Mouse (Mus musculus): ENCODE results near the gene Slc16a11. TPM values are rescaled to one million over a fixed set of nuclear protein-coding genes. Genes with fewer than 3 reads are reported as not detected.

Slc16a11 gene
- polyA plus RNA-seq, 1 experiment from 2014 or later = 3.6 TPM

DNA sequence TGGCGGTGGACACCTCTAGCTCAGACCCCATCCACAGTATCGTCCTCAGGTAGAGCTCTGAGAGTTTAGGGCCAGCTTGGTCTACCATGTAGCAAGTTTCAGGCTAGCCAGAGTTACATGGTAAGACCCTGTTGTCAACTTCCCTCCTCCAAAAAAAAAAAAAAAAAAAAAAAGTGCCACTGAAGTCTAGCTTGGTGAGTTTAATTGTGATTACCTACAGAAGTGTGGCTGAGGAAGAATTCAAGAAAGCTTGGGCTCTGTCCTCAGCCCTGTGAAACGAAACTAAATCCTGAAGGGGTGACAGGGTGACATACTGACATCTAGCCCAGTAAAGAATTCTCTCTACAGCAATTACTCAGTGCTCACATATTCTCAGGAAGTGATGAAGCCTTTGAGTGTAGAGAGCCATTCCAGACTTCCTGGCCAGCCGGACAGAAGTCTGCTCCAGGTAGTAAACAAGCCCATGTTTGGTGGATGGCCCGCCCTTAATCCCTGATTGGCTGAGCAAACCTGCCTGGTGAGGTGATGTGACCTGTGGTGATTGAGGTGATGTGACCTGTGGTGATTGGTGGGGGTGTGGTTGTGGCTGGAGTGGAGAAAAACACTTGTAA, 3.7 kb upstream of the Slc16a11 start:
- ATAC-seq = no peak
- no peak overlapping the region for H3K4me3 ChIP-seq (ENCODE audit: low read depth, low read length)
- no peak for TF ChIP-seq CTCF (IDR thresholded peaks at IDR 0.05; ENCODE audit: low read depth)
- H3K9me3 ChIP-seq (ENCODE audit: control insufficient read depth) = no peaks in the 10 kb centered on the region
- no peak overlapping the region for H3K4me2 ChIP-seq (replicated peaks; ENCODE audit: low read depth)
- no peak overlapping the region for H3K27ac ChIP-seq (ENCODE audit: low read depth, low read length)
- no peaks in the 10 kb centered on the region for H3K36me3 ChIP-seq (ENCODE audit: control insufficient read depth, insufficient read depth)
- H3K4me1 ChIP-seq (replicated peaks; ENCODE audit: control insufficient read depth, insufficient read depth, low read length) = no peaks in the 10 kb centered on the region
- no peak overlapping the region for H3K9ac ChIP-seq (ENCODE audit: low read depth, low read length)
- H3K27me3 ChIP-seq (replicated peaks; ENCODE audit: control insufficient read depth, insufficient read depth, low read length) = 0 out of 2 replicates have a peak, but pooled peaks cover under 1% of the 10 kb centered on the region
- 61% methylated on average over 5 of the region's 5 CpGs for WGBS

DNA sequence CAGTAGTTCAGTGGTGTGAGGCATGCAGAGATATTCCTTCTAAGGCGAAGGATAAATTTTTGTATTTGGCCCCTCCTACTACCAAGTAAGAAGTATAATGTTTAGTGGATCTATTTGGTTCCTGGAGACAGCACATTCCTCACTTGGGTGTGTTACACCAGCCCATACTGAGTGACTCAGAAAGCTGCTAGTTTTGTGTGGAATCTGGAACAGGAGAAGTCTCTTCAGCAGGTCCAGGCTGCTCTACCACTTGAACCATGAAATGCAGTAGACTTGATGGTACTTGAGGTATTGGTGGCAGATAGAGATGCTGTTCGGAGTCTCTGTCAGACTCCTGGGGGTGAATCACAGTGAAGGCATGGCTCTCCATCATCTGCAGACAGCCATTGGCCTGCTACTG, 1.9 kb upstream of the Slc16a11 start:
- no peak overlapping the region for H3K4me3 ChIP-seq (ENCODE audit: low read depth, low read length)
- 0 out of 2 replicates have a peak, but pooled peaks cover 7% of the 10 kb centered on the region for H3K4me1 ChIP-seq (replicated peaks; ENCODE audit: control insufficient read depth, insufficient read depth, low read length)
- 87% methylated on average over 2 of the region's 2 CpGs for WGBS
- no peak overlapping the region for H3K4me2 ChIP-seq (replicated peaks; ENCODE audit: low read depth)
- TF ChIP-seq CTCF (IDR thresholded peaks at IDR 0.05; ENCODE audit: low read depth) = no peak
- no peak overlapping the region for H3K9ac ChIP-seq (ENCODE audit: low read depth, low read length)
- no peak for ATAC-seq
- no peak overlapping the region for H3K27ac ChIP-seq (ENCODE audit: low read depth, low read length)
- no peaks in the 10 kb centered on the region for H3K9me3 ChIP-seq (ENCODE audit: control insufficient read depth)
- H3K36me3 ChIP-seq (ENCODE audit: control insufficient read depth, insufficient read depth) = no peaks in the 10 kb centered on the region; the same call in 1 of the 2 replicates
- peaks cover 14% of the 10 kb centered on the region for H3K27me3 ChIP-seq (replicated peaks; ENCODE audit: control insufficient read depth, insufficient read depth, low read length)

DNA sequence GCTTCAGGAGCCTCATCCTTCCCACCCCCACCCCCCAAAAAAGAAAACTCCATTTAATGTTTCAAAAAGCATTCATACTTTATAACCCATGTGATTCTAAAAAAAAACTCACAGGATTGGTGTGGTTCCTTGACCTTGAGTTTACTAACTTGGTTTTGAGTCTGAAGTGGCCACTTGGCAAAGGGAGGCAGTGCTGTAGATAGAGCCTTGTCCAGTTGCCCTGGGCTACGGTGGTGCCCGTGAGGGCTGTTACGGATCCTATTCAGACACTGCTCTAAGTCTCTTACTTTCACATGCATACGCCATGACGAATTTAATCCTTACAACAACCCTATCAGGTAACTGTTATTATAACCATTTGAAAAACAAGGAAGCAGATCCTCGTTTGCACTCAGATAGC, 580 bp upstream of the Slc16a11 start:
- ATAC-seq = no peak
- peaks cover 4% of the 10 kb centered on the region; the same call in 1 of the 2 replicates for H3K36me3 ChIP-seq (ENCODE audit: control insufficient read depth, insufficient read depth)
- H3K9me3 ChIP-seq (ENCODE audit: control insufficient read depth) = no peaks in the 10 kb centered on the region

DNA sequence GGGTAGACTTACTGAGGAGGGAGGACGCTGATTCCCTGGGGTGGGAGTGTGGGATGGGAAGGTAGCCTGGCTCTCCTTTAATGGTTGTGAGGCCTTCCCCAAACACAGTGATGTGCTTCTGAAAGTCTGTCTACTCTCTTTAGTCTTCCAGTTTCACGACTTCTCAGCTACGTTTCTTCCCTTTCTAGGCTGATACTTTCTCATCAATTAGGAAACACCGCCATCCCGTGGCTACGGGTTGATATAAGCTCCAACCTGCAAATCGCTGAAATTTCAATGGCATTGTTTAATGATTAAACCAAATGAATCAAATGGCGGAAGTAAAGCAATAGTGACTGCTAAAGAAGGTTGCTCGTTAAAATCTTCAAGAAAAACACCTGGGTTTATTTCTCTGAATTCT, 344 bp downstream of the Slc16a11 start:
- peak; percentile 34; the same call in 1 of the 2 replicates for ATAC-seq
- TF ChIP-seq CTCF (IDR thresholded peaks at IDR 0.05; ENCODE audit: low read depth) = peak; percentile 82
- Histone ChIP-seq H3K9ac (ENCODE audit: low read depth, low read length) (no peak overlapping the region), H3K4me1 (replicated peaks; ENCODE audit: control insufficient read depth, insufficient read depth, low read length) (0 out of 2 replicates have a peak, but pooled peaks cover 7% of the 10 kb centered on the region), H3K27ac (ENCODE audit: low read depth, low read length) (no peak overlapping the region), H3K36me3 (ENCODE audit: control insufficient read depth, insufficient read depth) (peaks cover 4% of the 10 kb centered on the region; the same call in 1 of the 2 replicates), H3K27me3 (replicated peaks; ENCODE audit: control insufficient read depth, insufficient read depth, low read length) (peaks cover 15% of the 10 kb centered on the region), H3K4me3 (ENCODE audit: low read depth, low read length) (0 out of 2 replicates have a peak overlapping the region, but pooled peaks have one; percentile 32), H3K4me2 (replicated peaks; ENCODE audit: low read depth) (peak overlapping the region; percentile 73), H3K9me3 (ENCODE audit: control insufficient read depth) (no peaks in the 10 kb centered on the region)
- 5% methylated on average over 9 of the region's 9 CpGs for WGBS

More for the DNA sequence above, 580 bp upstream of the Slc16a11 start:
- H3K4me1 ChIP-seq (replicated peaks; ENCODE audit: control insufficient read depth, insufficient read depth, low read length) = 0 out of 2 replicates have a peak, but pooled peaks cover 7% of the 10 kb centered on the region
- peaks cover 15% of the 10 kb centered on the region for H3K27me3 ChIP-seq (replicated peaks; ENCODE audit: control insufficient read depth, insufficient read depth, low read length)
- H3K9ac ChIP-seq (ENCODE audit: low read depth, low read length) = no peak overlapping the region
- no peak overlapping the region for H3K4me2 ChIP-seq (replicated peaks; ENCODE audit: low read depth)
- TF ChIP-seq CTCF (IDR thresholded peaks at IDR 0.05; ENCODE audit: low read depth) = no peak
- H3K4me3 ChIP-seq (ENCODE audit: low read depth, low read length) = no peak overlapping the region
- H3K27ac ChIP-seq (ENCODE audit: low read depth, low read length) = no peak overlapping the region
- WGBS = 79% methylated on average over 6 of the region's 6 CpGs

DNA sequence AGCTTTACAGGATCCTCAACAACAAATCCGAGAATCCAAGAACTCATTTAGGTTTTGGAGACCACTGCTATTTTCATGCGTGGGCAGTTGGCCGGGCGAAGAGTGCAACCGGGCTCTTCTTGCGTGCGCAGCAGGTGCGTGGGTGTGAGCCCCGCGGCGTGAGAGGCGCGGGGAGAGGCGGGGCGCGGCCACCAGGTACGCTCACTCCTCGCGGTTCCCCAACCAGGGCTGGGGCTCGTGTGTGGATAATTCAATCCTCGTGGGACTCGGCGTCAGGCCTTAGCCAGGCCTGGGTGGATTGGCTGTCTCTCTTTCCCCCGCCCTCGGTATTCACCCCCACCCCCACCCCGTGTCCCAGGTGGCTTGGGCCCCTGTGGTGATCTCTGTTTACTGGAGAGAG, 1.2 kb downstream of the Slc16a11 start:
- ATAC-seq = peak; percentile 17; the same call in 1 of the 2 replicates
- WGBS = 7% methylated on average over 26 of the region's 26 CpGs
- H3K27ac ChIP-seq (ENCODE audit: low read depth, low read length) = 0 out of 2 replicates have a peak overlapping the region, but pooled peaks have one; percentile 16
- TF ChIP-seq CTCF (IDR thresholded peaks at IDR 0.05; ENCODE audit: low read depth) = no peak
- no peaks in the 10 kb centered on the region for H3K9me3 ChIP-seq (ENCODE audit: control insufficient read depth)
- H3K27me3 ChIP-seq (replicated peaks; ENCODE audit: control insufficient read depth, insufficient read depth, low read length) = peaks cover 15% of the 10 kb centered on the region
- peak overlapping the region; percentile 32 for H3K4me3 ChIP-seq (ENCODE audit: low read depth, low read length)
- peak overlapping the region; percentile 73 for H3K4me2 ChIP-seq (replicated peaks; ENCODE audit: low read depth)
- H3K36me3 ChIP-seq (ENCODE audit: control insufficient read depth, insufficient read depth) = peaks cover 4% of the 10 kb centered on the region; the same call in 1 of the 2 replicates
- H3K4me1 ChIP-seq (replicated peaks; ENCODE audit: control insufficient read depth, insufficient read depth, low read length) = peaks cover 11% of the 10 kb centered on the region
- H3K9ac ChIP-seq (ENCODE audit: low read depth, low read length) = 0 out of 2 replicates have a peak overlapping the region, but pooled peaks have one; percentile 17

DNA sequence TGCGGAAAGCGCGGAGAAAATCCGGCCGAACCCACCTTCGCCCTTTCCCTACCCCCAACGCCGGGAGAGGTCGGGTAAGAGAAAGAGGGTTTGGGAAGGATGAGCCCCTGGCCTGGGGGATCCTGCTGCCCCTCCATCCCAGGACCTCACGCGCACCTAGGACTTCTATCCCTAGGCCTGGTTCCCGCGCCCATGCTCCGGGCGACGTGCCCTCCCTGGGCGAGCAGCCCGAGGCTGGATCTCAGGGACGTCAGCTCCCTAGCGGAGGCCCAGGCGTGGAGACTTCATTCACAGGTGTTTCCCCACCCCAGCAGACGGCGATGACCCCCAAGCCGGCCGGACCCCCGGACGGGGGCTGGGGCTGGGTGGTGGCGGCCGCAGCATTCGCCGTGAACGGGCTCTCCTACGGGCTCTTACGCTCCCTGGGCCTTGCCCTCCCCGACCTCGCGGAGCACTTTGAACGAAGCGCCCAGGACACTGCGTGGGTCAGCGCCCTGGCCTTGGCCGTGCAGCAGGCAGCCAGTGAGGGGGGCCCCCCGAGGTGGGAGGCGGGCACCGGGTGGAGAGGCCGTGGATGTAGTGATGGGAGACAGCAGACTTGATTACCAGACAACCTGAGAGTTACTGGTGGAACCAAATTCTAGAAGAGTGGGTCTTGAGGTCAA, 1.8 kb downstream of the Slc16a11 start:
- Histone ChIP-seq H3K4me2 (replicated peaks; ENCODE audit: low read depth) (peak overlapping the region; percentile 73), H3K27me3 (replicated peaks; ENCODE audit: control insufficient read depth, insufficient read depth, low read length) (peaks cover 15% of the 10 kb centered on the region), H3K9ac (ENCODE audit: low read depth, low read length) (0 out of 2 replicates have a peak overlapping the region, but pooled peaks have one; percentile 17), H3K9me3 (ENCODE audit: control insufficient read depth) (no peaks in the 10 kb centered on the region), H3K27ac (ENCODE audit: low read depth, low read length) (no peak overlapping the region), H3K4me1 (replicated peaks; ENCODE audit: control insufficient read depth, insufficient read depth, low read length) (peaks cover 12% of the 10 kb centered on the region), H3K4me3 (ENCODE audit: low read depth, low read length) (peak overlapping the region; percentile 32), H3K36me3 (ENCODE audit: control insufficient read depth, insufficient read depth) (peaks cover 4% of the 10 kb centered on the region; the same call in 1 of the 2 replicates)
- ATAC-seq = 0 out of 2 replicates have a peak, but pooled peaks have one; percentile 6
- no peak for TF ChIP-seq CTCF (IDR thresholded peaks at IDR 0.05; ENCODE audit: low read depth)
- WGBS = 1% methylated on average over 46 of the region's 46 CpGs
